Mouse (Mus musculus) ES-E14 (cell line): ENCODE data around the gene Ncam1.

Experiments
- CHD2 ChIP-seq: IDR thresholded peaks from 2 replicates; pipeline ENCODE4 v1.6.1; 2014; ENCODE audit warnings: mild to moderate bottlenecking, low read depth, low read length, inconsistent platforms
- HCFC1 ChIP-seq: IDR thresholded peaks from 2 replicates; pipeline ENCODE4 v1.6.1; 2012; ENCODE audit warnings: low read length, inconsistent platforms, borderline replicate concordance; ENCODE audit not compliant: insufficient read depth
- MAFK ChIP-seq: IDR thresholded peaks from 2 replicates; pipeline ENCODE4 v1.6.1; 2014; ENCODE audit warnings: mild to moderate bottlenecking, low read depth, low read length, inconsistent platforms; ENCODE audit not compliant: insufficient read depth
- ZC3H11A ChIP-seq: IDR thresholded peaks from 2 replicates; pipeline ENCODE4 v1.6.1; 2012; ENCODE audit warnings: low read depth, mild to moderate bottlenecking, inconsistent platforms, low read length, borderline replicate concordance
- ZNF384 ChIP-seq: IDR thresholded peaks from 2 replicates; pipeline ENCODE4 v1.6.1; 2012; ENCODE audit warnings: low read depth, low read length, inconsistent platforms

DNA sequence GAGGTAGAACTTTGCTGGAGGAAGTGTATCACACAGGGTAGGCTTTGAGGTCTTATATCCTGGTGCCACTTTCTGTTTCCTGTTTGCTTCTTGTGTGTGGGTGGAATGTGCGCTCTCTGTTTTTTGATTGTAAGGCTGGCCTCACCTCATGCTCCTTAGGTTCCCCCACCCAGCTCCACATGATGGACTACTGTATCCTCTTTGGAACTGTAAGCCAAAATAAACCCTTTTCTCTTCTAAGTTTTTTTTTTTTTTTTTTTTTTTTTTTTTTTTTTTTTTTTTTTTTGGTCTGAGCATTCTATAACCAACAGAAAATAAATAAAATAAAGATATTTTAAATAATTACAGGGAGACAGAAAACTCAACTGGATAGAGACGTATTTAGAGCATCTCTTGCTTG is 239.8 kb downstream of the Ncam1 start:
- TF ChIP-seq ZNF384: peak; percentile 68; the same call in 1 of the 2 replicates
- TF ChIP-seq MAFK: no peak
- TF ChIP-seq ZC3H11A: no peak
- no peak for TF ChIP-seq HCFC1
- TF ChIP-seq CHD2: no peak
